Mouse (Mus musculus): ENCODE measurements around the gene Ctf1. TPM values are rescaled to one million over a fixed set of nuclear protein-coding genes. Genes with fewer than 3 reads are reported as not detected.

Gene Ctf1
- polyA plus RNA-seq, 1 experiment, result 7.1 TPM

DNA sequence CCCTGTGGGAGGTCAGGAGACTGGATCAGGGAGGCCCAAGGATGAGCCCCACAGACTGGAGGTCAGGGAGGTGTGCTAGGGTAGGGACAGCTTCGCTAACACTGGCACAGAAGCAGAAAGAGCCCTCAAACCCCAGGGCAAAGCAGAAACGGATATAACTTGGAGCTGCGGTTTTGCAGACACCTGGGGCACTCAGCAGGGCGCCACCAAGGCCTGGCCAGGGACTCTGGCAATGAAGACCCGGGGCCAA, 4.7 kb upstream of the Ctf1 start:
- Histone ChIP-seq H3K4me3 (ENCODE audit: insufficient read depth, low read length) (peak overlapping the region; percentile 43), H3K4me1 (ENCODE audit: control insufficient read depth, insufficient read depth, low read length) (no peaks in the 10 kb centered on the region; the same call in 1 of the 2 replicates), H3K27ac (ENCODE audit: insufficient read depth, low read length) (no peak overlapping the region)
- TF ChIP-seq POLR2A (IDR thresholded peaks at IDR 0.05; ENCODE audit: extremely low read depth, insufficient read depth, low read length), result no peak
- no peak for TF ChIP-seq CTCF (IDR thresholded peaks at IDR 0.05; ENCODE audit: extremely low read depth, insufficient read depth, low read length)

DNA sequence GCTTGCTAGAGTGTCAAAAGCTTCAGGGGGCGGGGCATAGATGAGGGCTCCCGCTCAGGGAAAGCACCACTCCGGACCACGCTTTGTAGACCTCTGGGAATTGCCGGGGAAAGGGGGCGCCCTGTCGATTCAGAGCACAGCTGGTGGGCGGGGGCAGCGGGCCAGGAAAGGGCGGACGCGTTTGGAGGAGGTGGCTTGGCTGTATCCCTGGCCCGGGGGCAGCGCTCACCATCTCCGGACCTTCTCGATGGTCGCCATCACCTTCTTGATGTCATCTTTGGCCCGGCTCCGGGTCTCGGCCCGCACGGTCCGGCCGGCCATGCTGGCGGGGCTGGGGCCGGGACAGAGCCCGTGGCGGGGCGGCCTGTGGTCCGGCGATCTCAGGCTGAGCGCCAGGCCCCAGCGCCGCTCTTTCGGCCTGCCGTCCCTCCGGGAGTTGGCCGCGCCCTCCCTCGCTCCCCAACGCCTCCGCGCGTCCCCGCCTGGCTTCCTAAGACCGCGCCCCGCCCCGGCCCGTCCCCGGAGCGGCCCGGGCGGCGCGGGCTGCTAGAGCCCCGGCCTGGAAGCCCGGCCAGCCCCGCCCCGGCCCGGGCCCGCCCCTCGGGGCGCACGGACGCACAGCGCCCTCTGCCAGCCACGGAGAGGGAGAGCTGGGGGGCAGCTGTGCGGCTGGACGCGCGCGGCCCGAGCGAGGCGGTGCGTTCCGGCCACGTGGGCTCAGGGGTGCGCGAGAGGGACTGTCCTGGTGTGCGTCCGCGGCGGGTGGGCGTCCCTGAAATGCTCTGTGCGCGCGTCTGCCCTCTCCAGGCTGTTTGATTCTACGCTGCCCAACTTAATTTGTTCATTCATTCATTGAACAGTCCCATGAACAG, 4.1 kb upstream of the Ctf1 start, which contains the start of gene Bcl7c:
Gene Bcl7c, minus strand, starts transcription at position 727 of the 872 bp plus-strand sequence.
- Histone ChIP-seq H3K4me3 (ENCODE audit: insufficient read depth, low read length) (peak within 1 kb of the TSS; percentile 43), H3K27ac (ENCODE audit: insufficient read depth, low read length) (peak within 1 kb of the TSS; percentile 91), H3K4me1 (ENCODE audit: control insufficient read depth, insufficient read depth, low read length) (no peaks in the 10 kb centered on the region; the same call in 1 of the 2 replicates)
- TF ChIP-seq POLR2A (IDR thresholded peaks at IDR 0.05; ENCODE audit: extremely low read depth, insufficient read depth, low read length) (no peak), CTCF (IDR thresholded peaks at IDR 0.05; ENCODE audit: extremely low read depth, insufficient read depth, low read length) (no peak)

DNA sequence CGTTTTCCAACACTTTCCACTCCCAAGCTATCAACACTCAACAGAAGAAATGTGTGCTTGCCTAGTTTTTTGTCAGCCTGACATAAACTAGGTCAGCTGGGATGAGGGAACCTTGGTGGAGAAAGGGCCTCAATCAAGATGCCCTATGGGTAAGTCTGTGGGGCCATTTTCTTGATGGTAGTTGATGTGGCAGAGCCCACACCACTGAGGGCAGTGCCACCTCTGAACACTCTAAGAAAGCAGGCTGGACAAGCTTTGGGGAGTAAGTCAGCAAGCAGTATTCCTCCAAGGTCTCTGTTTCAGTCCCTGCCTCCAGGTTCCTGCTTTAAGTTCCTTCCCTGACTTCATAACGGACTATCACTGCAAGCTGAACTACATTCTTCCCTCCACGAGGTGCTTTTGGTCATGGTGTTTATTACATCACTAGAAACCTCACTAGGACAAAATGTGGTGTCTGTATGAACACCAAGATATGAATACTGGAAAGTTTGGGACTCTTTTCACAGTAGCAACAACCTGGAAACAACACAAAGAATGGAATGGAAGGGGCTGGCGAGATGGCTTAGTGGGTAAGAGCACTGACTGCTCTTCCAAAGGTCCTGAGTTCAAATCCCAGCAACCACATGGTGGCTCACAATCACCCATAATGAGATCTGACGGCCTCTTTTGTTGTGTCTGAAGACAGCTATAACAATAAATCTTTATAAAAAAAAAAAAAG, 3.1 kb upstream of the Ctf1 start:
- no peak overlapping the region for H3K27ac ChIP-seq (ENCODE audit: insufficient read depth, low read length)
- H3K4me3 ChIP-seq (ENCODE audit: insufficient read depth, low read length), result peak overlapping the region; percentile 43; the same call in 1 of the 2 replicates
- H3K4me1 ChIP-seq (ENCODE audit: control insufficient read depth, insufficient read depth, low read length), result no peaks in the 10 kb centered on the region; the same call in 1 of the 2 replicates
- TF ChIP-seq CTCF (IDR thresholded peaks at IDR 0.05; ENCODE audit: extremely low read depth, insufficient read depth, low read length) (no peak), POLR2A (IDR thresholded peaks at IDR 0.05; ENCODE audit: extremely low read depth, insufficient read depth, low read length) (no peak)

DNA sequence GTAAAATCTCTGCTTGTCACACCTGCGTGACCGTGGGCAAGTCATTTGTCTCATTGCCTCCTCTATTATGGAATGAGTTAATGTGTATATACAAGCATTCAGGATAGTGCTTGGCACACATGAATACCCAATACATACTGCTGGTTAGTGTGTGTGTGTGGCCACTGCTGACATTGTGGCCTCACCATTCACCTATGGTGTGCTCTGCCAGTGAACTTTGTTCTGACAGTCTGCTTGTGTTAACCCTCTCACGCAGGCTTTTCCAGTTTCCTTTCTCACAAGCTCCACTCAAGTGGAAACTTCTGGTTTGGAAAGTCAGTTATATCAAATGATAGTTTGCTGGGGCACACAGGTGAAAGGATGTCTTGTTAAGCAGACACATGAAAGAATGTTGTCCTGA, 1.5 kb upstream of the Ctf1 start:
- Histone ChIP-seq H3K4me1 (ENCODE audit: control insufficient read depth, insufficient read depth, low read length) (no peaks in the 10 kb centered on the region; the same call in 1 of the 2 replicates), H3K27ac (ENCODE audit: insufficient read depth, low read length) (no peak overlapping the region), H3K4me3 (ENCODE audit: insufficient read depth, low read length) (no peak overlapping the region)
- TF ChIP-seq POLR2A (IDR thresholded peaks at IDR 0.05; ENCODE audit: extremely low read depth, insufficient read depth, low read length) (no peak), CTCF (IDR thresholded peaks at IDR 0.05; ENCODE audit: extremely low read depth, insufficient read depth, low read length) (no peak)

DNA sequence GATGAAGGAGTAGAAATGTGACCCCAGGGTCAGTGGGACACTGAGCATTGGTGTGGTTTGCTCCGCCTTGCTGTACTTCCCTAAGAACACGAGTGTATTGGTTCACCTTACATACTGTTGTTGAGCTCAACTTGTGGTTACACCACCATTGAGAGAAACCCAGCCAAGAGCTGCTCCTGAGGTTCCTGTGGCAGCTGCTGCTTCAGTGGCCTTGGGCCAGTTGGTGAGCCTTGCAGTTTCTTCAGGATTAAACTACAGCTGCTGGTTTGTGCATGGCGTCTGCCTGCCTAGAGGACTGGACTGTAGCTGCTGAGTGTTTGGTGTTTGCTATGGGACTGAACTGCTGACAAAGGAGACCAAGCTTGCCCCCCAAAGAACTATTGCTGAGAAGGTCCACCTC, 1.1 kb upstream of the Ctf1 start:
- H3K27ac ChIP-seq (ENCODE audit: insufficient read depth, low read length), result no peak overlapping the region
- TF ChIP-seq POLR2A (IDR thresholded peaks at IDR 0.05; ENCODE audit: extremely low read depth, insufficient read depth, low read length), result no peak
- no peak for TF ChIP-seq CTCF (IDR thresholded peaks at IDR 0.05; ENCODE audit: extremely low read depth, insufficient read depth, low read length)
- no peaks in the 10 kb centered on the region; the same call in 1 of the 2 replicates for H3K4me1 ChIP-seq (ENCODE audit: control insufficient read depth, insufficient read depth, low read length)
- no peak overlapping the region for H3K4me3 ChIP-seq (ENCODE audit: insufficient read depth, low read length)

DNA sequence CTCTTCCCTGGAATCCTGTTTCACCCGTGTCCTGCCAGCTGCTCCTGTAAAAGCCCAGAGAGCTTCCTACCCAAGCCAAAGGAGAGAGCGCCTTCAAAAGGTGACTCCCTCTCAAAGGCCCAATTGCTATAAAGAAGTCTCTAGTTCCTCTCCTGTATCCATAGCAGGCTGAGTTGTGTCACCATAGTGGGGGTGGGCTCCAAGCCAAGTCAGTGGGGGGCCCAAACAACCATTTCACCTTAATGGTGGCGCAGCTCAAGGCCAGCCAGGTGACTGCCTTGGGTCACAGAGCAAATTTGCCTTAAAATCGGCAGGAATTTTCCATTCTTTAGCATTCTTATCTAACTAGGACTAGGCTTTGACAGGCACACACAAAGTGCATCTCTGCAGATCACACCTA, 2.3 kb downstream of the Ctf1 start:
- no peak for TF ChIP-seq POLR2A (IDR thresholded peaks at IDR 0.05; ENCODE audit: extremely low read depth, insufficient read depth, low read length)
- no peak for TF ChIP-seq CTCF (IDR thresholded peaks at IDR 0.05; ENCODE audit: extremely low read depth, insufficient read depth, low read length)
- Histone ChIP-seq H3K4me3 (ENCODE audit: insufficient read depth, low read length) (no peak overlapping the region), H3K27ac (ENCODE audit: insufficient read depth, low read length) (no peak overlapping the region), H3K4me1 (ENCODE audit: control insufficient read depth, insufficient read depth, low read length) (no peaks in the 10 kb centered on the region)

DNA sequence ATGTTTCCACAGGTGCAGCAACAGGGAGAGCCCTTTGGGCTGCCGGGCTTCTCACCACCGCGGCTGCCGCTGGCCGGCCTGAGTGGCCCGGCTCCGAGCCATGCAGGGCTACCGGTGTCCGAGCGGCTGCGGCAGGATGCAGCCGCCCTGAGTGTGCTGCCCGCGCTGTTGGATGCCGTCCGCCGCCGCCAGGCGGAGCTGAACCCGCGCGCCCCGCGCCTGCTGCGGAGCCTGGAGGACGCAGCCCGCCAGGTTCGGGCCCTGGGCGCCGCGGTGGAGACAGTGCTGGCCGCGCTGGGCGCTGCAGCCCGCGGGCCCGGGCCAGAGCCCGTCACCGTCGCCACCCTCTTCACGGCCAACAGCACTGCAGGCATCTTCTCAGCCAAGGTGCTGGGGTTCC, 4.5 kb downstream of the Ctf1 start:
- H3K27ac ChIP-seq (ENCODE audit: insufficient read depth, low read length), result no peak overlapping the region
- peak overlapping the region; percentile 27 for H3K4me3 ChIP-seq (ENCODE audit: insufficient read depth, low read length)
- H3K4me1 ChIP-seq (ENCODE audit: control insufficient read depth, insufficient read depth, low read length), result no peaks in the 10 kb centered on the region
- no peak for TF ChIP-seq POLR2A (IDR thresholded peaks at IDR 0.05; ENCODE audit: extremely low read depth, insufficient read depth, low read length)
- TF ChIP-seq CTCF (IDR thresholded peaks at IDR 0.05; ENCODE audit: extremely low read depth, insufficient read depth, low read length), result 0 out of 2 replicates have a peak, but pooled peaks have one; percentile 16

DNA sequence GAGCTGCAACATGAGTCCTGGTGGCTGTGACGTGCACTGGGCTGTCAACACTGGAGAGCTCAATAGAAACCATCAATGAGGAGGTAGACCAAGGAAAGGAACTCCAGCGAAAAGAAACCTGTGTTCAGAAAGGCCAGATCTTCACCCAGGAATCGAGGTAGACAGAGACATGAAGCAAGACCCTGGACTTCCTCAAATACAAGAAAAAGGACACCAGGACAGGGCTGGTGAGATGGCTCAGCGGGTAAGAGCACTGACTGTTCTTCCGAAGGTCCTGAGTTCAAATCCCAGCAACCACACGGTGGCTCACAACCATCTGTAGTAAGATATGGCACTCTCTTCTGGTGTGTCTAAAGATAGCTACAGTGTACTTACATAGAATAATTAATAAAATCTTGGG, 5.8 kb downstream of the Ctf1 start:
- no peaks in the 10 kb centered on the region for H3K4me1 ChIP-seq (ENCODE audit: control insufficient read depth, insufficient read depth, low read length)
- no peak for TF ChIP-seq POLR2A (IDR thresholded peaks at IDR 0.05; ENCODE audit: extremely low read depth, insufficient read depth, low read length)
- TF ChIP-seq CTCF (IDR thresholded peaks at IDR 0.05; ENCODE audit: extremely low read depth, insufficient read depth, low read length), result no peak

DNA sequence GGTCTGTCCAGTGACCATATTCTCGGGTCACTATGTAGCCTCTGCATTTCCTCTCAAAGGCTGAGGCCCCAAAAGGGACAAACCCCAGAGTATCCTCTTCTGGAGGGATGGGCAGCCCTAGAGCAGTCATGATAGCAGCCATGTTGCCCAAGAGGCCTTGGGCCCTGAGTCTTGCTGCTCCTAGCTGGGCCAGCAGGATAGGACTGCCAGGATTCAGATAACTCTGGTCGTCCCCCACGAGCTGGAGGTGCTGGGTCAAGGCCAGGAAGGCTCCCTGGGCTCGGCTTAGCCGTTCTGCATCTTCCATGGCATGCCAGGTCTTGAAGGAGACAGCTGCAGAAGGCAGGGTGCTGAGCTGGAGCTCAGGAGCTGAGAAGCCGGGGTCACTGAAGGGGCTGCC, 6.7 kb downstream of the Ctf1 start:
- Histone ChIP-seq H3K27ac (ENCODE audit: insufficient read depth, low read length) (no peak overlapping the region), H3K4me1 (ENCODE audit: control insufficient read depth, insufficient read depth, low read length) (no peaks in the 10 kb centered on the region), H3K4me3 (ENCODE audit: insufficient read depth, low read length) (no peak overlapping the region)
- TF ChIP-seq CTCF (IDR thresholded peaks at IDR 0.05; ENCODE audit: extremely low read depth, insufficient read depth, low read length) (no peak), POLR2A (IDR thresholded peaks at IDR 0.05; ENCODE audit: extremely low read depth, insufficient read depth, low read length) (no peak)

More for the DNA sequence above, 5.8 kb downstream of the Ctf1 start:
- H3K4me3 ChIP-seq (ENCODE audit: insufficient read depth, low read length), result no peak overlapping the region
- H3K27ac ChIP-seq (ENCODE audit: insufficient read depth, low read length), result no peak overlapping the region

All from cortical plate, adult 2 months (tissue).